Mouse (Mus musculus): ENCODE data around the gene Bdnf.

Bdnf gene

GRCm38 (mm10) chr2:109674532-109674931 lies at the start of gene Bdnf:
TSS of gene Bdnf (plus strand) at chr2:109674700.
- DNase-seq = no peak

GRCm38 (mm10) chr2:109626864-109627263 lies 47.6 kb upstream of the Bdnf start:
- no peak for DNase-seq

- no peak for DNase-seq
Observed at GRCm38 (mm10) chr2:109673509-109674455, 718 bp upstream of the Bdnf start.

DNA sequence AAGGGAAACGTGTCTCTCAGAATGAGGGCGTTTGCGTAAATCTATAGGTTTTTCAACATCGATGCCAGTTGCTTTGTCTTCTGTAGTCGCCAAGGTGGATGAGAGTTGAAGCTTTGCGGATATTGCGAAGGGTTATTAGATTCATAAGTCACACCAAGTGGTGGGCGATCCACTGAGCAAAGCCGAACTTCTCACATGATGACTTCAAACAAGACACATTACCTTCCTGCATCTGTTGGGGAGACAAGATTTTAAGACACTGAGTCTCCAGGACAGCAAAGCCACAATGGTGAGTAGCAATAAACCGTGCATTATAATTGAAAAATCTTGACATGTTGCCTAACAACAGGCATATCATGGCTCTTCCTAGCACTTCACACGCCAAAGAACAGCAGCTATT lies 551 bp downstream of the Bdnf start:
- DNase-seq = no peak

GRCm38 (mm10) chr2:109675973-109676617 lies 1.6 kb downstream of the Bdnf start:
- DNase-seq = no peak

DNA sequence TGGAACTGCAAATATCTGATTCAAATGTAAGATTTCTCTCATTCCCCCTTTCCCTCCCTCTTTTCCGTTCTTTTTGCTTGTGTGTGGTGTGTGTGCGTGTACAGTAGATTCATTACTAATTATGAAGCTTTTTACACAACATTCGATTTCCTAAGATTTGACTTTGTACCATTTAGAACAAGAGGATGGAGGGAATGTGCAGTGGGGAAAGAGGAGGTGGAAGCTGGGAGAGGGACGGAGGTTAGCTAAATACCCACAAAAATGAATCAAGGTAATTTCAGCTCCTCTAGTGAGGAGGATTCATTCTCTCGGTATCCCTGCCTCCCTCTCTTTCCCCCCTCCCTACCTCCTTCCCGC lies 2.1 kb downstream of the Bdnf start:
- DNase-seq = no peak

DNA sequence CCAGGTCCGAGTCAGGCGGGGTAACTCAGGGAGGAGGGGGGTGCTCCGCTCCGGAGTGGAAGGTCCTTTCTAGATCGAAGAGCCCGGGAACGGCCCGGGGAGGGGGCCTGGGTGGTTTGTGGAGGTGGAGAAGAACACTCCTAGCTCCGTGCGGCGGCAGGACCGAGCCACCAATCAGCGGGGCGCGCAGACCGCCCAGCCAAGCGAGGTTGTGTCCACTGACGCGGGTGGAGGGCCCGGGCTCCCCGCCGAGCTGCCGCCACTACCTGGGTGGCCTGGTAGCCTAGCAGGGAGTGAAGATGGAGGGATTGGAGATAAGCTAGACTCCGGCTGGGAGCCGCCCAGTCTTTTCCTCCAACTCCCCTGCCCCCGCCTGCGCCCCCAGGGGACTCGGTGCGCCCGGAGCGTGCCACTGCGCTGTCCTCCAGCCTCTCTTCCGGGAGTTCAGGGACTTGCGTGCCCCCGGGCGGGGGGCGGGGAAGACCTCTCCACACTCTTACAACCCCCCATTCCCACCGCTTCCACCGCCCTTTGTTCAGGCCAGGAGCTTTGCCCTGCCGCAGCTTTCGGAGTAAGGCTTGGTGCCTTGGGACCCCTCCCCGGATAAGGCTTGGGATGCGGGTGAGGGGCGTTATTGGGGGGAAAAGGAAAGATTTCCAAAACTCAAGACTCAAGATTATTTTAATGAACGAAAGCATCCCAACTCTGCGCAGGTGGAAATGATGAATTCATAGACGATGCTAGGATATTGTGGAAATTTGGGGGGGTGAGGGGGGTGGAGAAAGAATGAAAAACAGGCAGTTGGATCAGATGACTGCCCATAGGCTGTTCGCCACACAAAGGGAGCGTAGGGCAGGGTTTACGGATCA lies 3.0 kb downstream of the Bdnf start:
- DNase-seq = no peak

DNA sequence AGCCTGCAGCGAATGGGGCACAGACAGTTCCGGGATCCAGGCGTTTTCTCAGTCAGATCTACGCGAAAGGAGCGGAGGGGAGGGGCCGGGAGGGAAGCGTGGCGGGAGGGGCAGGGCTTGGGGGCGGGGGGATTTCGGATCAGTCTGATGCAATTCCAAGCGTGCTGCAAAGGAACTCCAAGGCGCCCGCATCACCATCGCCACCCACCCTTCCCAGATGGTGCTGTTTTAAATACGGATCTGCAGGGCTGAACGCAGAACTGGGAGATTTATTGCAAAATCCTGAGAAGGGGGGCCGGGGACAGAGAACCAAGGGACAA lies 3.5 kb downstream of the Bdnf start:
- peak; percentile 93 for DNase-seq

DNA sequence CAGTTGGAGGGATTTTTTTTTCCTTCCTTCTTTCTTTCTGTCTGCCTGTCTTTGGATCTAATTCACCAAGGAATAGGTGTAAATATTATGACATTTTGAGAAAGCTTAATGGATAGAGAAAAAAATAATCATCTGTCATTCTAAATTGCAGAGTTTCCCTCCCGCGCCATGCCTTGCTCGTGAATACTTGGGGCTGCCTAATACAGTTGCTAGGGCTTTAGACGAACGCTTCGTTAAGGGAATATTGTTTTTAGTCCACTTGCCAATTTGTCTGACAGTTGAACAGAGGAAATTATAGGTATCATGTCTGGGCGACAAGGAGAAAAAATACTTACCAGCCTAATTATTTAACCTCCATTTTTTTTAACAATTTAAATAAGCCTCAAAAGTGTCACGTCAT lies 4.0 kb downstream of the Bdnf start:
- no peak for DNase-seq

DNA sequence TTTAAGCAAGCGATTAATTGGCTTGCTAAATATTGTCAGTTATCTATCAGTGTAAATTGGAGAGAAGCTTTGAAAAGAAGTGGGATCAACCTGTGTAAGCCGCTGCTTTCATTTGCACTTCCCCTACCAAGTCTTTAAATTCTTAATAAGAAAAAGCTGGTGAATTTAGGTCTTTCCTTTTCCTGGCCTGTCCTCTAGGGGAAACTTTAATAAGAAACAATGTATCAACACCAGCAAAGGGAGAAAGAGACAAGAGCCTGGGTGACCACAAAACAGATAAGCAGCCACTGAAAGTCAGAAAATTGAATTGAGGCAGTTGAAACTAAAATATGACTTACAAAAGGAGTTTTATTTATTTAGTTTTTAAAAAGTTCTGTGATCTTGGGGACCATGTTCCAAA lies 4.9 kb downstream of the Bdnf start:
- no peak for DNase-seq

DNA sequence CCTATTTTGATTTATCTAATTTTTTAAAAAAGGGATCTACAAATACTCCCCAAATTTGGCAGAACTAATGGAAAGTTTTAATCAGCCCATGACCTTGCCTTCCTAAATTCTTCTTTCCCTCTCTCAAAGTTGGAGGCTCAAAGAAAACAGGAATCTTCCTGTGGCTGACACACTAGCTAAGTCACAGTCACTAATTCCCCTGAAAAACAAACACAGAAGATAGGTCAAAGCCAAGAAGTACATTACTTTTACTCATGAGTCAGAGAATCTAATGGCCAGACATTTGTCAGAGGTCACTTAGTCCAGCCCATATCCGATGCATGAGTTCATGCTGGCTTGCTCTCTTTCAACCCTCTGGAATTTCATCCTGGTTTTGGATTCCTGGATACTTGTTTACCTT lies 6.6 kb downstream of the Bdnf start:
- DNase-seq = no peak

- DNase-seq = no peak
Observed at GRCm38 (mm10) chr2:109688661-109689060, 14.2 kb downstream of the Bdnf start.

DNA sequence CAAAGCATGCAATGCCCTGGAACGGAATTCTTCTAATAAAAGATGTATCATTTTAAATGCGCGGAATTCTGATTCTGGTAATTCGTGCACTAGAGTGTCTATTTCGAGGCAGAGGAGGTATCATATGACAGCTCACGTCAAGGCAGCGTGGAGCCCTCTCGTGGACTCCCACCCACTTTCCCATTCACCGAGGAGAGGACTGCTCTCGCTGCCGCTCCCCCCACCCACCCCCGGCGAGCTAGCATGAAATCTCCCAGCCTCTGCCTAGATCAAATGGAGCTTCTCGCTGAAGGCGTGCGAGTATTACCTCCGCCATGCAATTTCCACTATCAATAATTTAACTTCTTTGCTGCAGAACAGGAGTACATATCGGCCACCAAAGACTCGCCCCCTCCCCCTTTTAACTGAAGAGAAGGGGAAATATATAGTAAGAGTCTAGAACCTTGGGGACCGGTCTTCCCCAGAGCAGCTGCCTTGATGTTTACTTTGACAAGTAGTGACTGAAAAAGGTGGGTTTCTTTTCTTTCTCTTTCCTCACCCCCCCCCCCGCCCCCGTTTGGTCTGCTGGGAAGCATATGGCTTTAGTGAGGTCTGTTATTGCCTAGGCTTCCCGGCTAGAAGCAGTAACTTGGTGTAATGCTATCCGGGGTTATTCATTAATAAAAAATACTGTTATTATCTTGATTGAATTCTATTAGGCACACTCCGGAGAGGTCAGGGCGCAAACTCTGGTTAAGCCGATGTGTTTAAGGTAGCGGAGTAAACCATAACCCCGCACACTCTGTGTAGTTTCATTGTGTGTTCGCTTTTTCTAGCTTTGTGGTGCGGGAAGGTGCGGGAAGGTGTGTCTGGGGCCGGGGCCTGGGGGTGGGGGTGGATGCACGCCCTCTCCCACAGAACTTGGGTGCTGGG lies 18.0 kb downstream of the Bdnf start:
- DNase-seq = peak; percentile 75

GRCm38 (mm10) chr2:109693178-109694115 lies 18.9 kb downstream of the Bdnf start:
- peak; percentile 59 for DNase-seq

DNA sequence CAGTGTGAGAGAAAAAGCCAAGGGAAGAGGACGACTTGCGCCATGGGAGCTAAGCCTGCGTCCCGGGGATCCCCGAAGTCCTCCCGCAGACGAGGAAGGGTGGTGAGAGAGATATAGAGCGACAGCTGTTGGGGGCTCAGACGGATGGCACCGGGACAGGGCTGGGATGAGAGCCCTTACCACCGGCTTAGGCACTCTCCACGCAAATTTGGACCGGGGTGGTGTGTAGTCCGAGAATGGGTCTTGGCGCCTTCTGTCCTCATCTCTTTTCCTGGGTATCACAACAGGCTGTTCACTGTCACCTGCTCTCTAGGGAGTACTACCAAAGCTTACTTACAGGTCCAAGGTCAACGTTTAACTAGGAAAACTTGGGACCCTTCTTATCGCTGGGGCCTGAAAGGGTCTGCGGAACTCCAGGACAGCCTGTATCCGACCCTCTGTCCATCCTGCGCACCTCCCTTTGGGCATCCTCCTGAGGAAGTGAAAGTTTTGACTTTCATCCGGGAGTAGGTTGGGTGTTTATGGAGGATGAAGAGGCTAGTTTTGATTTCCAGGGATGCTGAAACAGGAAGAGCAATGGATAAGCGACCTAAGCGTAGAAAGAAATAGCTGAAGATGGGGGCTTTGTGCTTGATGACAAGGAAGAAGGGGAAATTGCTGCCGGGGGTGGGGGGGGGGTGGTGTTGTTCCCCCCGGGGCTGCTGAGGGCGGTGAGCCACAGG lies 19.8 kb downstream of the Bdnf start:
- DNase-seq = no peak

- peak; percentile 79 for DNase-seq
Observed at GRCm38 (mm10) chr2:109694838-109695225, 20.3 kb downstream of the Bdnf start.

DNA sequence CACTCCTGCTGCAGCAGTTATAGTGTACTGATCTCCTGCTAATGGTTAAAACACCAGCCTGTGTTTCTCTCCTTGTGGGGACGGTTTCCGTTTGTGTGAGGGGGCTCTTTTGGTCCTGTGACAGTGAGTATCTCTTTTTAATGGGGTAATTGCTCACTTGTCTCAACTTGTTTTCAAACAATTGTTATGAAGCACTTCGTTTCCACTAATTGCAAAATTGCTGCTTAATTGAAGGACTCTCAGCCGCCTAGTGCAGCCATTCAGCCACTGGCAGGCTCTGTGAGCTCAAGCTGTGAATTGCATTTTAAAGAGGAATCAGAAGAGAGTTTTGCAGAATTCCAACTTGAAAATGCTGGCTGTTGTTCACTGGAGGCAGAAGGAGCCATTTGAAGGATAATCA lies 22.7 kb downstream of the Bdnf start:
- no peak for DNase-seq

GRCm38 (mm10) chr2:109700291-109700690 lies 25.8 kb downstream of the Bdnf start:
- no peak for DNase-seq

DNA sequence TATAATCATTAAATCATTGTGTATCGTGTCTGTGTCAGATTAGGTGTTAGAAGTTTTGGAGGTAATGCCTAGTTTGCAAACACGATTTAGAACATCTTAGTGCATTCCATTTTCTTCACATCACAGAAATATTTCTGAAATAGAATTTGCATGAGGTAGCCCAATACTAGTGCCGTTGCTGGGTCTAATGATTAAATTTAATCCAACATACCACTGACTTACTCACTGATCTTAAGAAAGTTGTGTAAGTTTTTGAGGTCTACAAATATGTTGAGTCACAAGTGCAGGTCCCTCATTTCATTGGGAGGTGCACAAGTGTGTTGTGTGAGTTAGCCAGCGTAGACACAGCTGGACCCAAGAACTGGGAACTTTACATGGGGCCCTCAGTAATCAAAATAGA lies 29.1 kb downstream of the Bdnf start:
- DNase-seq = no peak

GRCm38 (mm10) chr2:109704053-109704452 lies 29.6 kb downstream of the Bdnf start:
- no peak for DNase-seq

GRCm38 (mm10) chr2:109706524-109706923 lies 32.0 kb downstream of the Bdnf start:
- DNase-seq = no peak

Measured in layer of hippocampus, adult 9-11 months (tissue).